Mouse (Mus musculus): ENCODE measurements at regions not wholly inside any gene's neighbourhood (a gene's known extent, or its start where the extent isn't known, plus 50 kb on each side); places are given as distances from the start of the nearest gene placed in this dataset.

GRCm38 (mm10) chr4:52152565-52153164, 286.4 kb upstream of the Smc2 start:
- TF ChIP-seq CTCF (IDR thresholded peaks at IDR 0.05; ENCODE audit: low read depth) (peak; percentile 44), EP300 (IDR thresholded peaks at IDR 0.05; ENCODE audit: low read depth) (no peak)

Data from heart, postnatal 0 days (tissue).